Mouse (Mus musculus): ENCODE results near the gene Tas2r106. TPM values are rescaled to one million over a fixed set of nuclear protein-coding genes. Genes with fewer than 3 reads are reported as not detected.

Gene Tas2r106
- polyA plus RNA-seq (2012; rRNA removed), result not detected in 2 replicates
- not detected in 2 replicates for polyA plus RNA-seq (2014; fragmentation: Nextera tagmentation; extraction: Ambion mirVana)

- H3K4me2 ChIP-seq (replicated peaks; ENCODE audit: low read depth, low read length, severe bottlenecking), result no peak within 1 kb of the TSS
- WGBS, result 67% methylated on average over 3 of the region's 3 CpGs
- H3K4me3 ChIP-seq (replicated peaks; ENCODE audit: low read length), result no peak within 1 kb of the TSS
- 0 out of 2 replicates have a peak, but pooled peaks cover 5% of the 10 kb centered on the region for H3K9me3 ChIP-seq (ENCODE audit: control insufficient read depth, low read length)
- no peak within 1 kb of the TSS for H3K27ac ChIP-seq (replicated peaks; ENCODE audit: low read depth, low read length)
- no peaks in the 10 kb centered on the region for H3K4me1 ChIP-seq (ENCODE audit: control insufficient read depth, insufficient read depth, low read length)
- no peak for TF ChIP-seq POLR2A (IDR thresholded peaks at IDR 0.05; ENCODE audit: borderline replicate concordance, extremely low read depth, insufficient read depth, insufficient read length)
- no peaks in the 10 kb centered on the region for H3K36me3 ChIP-seq (ENCODE audit: control insufficient read depth, insufficient read depth, low read length)
- DNase-seq (ENCODE audit: low spot score) (no peak), ATAC-seq (ENCODE audit: low FRiP score, low read depth) (no peak)
- no peaks in the 10 kb centered on the region for H3K27me3 ChIP-seq (ENCODE audit: control insufficient read depth, insufficient read depth, low read length)
- no peak within 1 kb of the TSS for H3K9ac ChIP-seq (ENCODE audit: low read depth, low read length, severe bottlenecking)
These were observed at the start of gene Tas2r106 for GRCm38 (mm10) chr6:131678786-131679185. Gene Tas2r106, minus strand, starts transcription at chr6:131678886.

GRCm38 (mm10) chr6:131712803-131713202 lies 34.1 kb upstream of the Tas2r106 start:
- TF ChIP-seq POLR2A (IDR thresholded peaks at IDR 0.05; ENCODE audit: borderline replicate concordance, extremely low read depth, insufficient read depth, insufficient read length), result no peak
- H3K4me1 ChIP-seq (ENCODE audit: control insufficient read depth, insufficient read depth, low read length), result no peaks in the 10 kb centered on the region
- H3K9ac ChIP-seq (ENCODE audit: low read depth, low read length, severe bottlenecking), result no peak overlapping the region
- H3K4me3 ChIP-seq (replicated peaks; ENCODE audit: low read length), result no peak overlapping the region
- H3K4me2 ChIP-seq (replicated peaks; ENCODE audit: low read depth, low read length, severe bottlenecking), result no peak overlapping the region
- H3K27ac ChIP-seq (replicated peaks; ENCODE audit: low read depth, low read length), result no peak overlapping the region
- ATAC-seq (ENCODE audit: low FRiP score, low read depth) (no peak), DNase-seq (ENCODE audit: low spot score) (no peak)
- WGBS, result 47% methylated on average over 7 of the region's 7 CpGs
- peaks cover 8% of the 10 kb centered on the region; the same call in 1 of the 2 replicates for H3K9me3 ChIP-seq (ENCODE audit: control insufficient read depth, low read length)
- H3K27me3 ChIP-seq (ENCODE audit: control insufficient read depth, insufficient read depth, low read length), result no peaks in the 10 kb centered on the region
- no peaks in the 10 kb centered on the region for H3K36me3 ChIP-seq (ENCODE audit: control insufficient read depth, insufficient read depth, low read length)

GRCm38 (mm10) chr6:131689963-131690362 lies 11.3 kb upstream of the Tas2r106 start, which contains the start of gene Tas2r114:
Gene Tas2r114, minus strand, starts transcription at chr6:131690063.
- Histone ChIP-seq H3K4me3 (replicated peaks; ENCODE audit: low read length) (no peak within 1 kb of the TSS), H3K9me3 (ENCODE audit: control insufficient read depth, low read length) (peaks cover 8% of the 10 kb centered on the region; the same call in 1 of the 2 replicates), H3K27me3 (ENCODE audit: control insufficient read depth, insufficient read depth, low read length) (no peaks in the 10 kb centered on the region), H3K27ac (replicated peaks; ENCODE audit: low read depth, low read length) (no peak within 1 kb of the TSS), H3K36me3 (ENCODE audit: control insufficient read depth, insufficient read depth, low read length) (no peaks in the 10 kb centered on the region), H3K4me1 (ENCODE audit: control insufficient read depth, insufficient read depth, low read length) (no peaks in the 10 kb centered on the region), H3K4me2 (replicated peaks; ENCODE audit: low read depth, low read length, severe bottlenecking) (no peak within 1 kb of the TSS), H3K9ac (ENCODE audit: low read depth, low read length, severe bottlenecking) (no peak within 1 kb of the TSS)
- no peak for ATAC-seq (ENCODE audit: low FRiP score, low read depth)
- no peak for TF ChIP-seq POLR2A (IDR thresholded peaks at IDR 0.05; ENCODE audit: borderline replicate concordance, extremely low read depth, insufficient read depth, insufficient read length)
- DNase-seq (ENCODE audit: low spot score), result no peak

DNA sequence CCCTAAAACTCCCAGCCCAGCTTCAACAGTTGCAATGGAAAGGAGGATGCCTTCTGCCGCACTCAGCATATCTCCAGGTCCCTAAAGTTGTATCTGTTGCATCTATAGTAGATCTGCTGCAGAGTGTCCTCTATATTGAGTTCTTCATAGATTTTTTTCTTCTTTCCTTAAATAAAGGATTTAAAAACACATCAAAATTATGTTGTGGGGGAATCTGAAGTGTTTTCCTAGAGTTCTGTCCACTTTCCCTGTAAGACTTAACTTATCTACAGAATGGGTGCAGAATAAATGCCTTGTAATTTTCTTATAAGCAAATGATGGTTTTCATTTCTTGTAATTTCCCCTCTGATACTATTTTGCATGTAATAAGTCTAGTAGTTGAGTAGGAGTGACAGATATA lies 8.7 kb upstream of the Tas2r106 start, which contains the start of gene Tas2r105:
Gene Tas2r105, minus strand, starts transcription at position 101 of the 400 bp plus-strand sequence.
- no peaks in the 10 kb centered on the region for H3K27me3 ChIP-seq (ENCODE audit: control insufficient read depth, insufficient read depth, low read length)
- no peak within 1 kb of the TSS for H3K4me3 ChIP-seq (replicated peaks; ENCODE audit: low read length)
- no peaks in the 10 kb centered on the region for H3K4me1 ChIP-seq (ENCODE audit: control insufficient read depth, insufficient read depth, low read length)
- no peak within 1 kb of the TSS for H3K27ac ChIP-seq (replicated peaks; ENCODE audit: low read depth, low read length)
- DNase-seq (ENCODE audit: low spot score) (no peak), ATAC-seq (ENCODE audit: low FRiP score, low read depth) (no peak)
- H3K4me2 ChIP-seq (replicated peaks; ENCODE audit: low read depth, low read length, severe bottlenecking), result no peak within 1 kb of the TSS
- H3K9me3 ChIP-seq (ENCODE audit: control insufficient read depth, low read length), result peaks cover 8% of the 10 kb centered on the region; the same call in 1 of the 2 replicates
- WGBS, result 69% methylated on average over 1 of the region's 1 CpGs
- no peaks in the 10 kb centered on the region for H3K36me3 ChIP-seq (ENCODE audit: control insufficient read depth, insufficient read depth, low read length)
- no peak for TF ChIP-seq POLR2A (IDR thresholded peaks at IDR 0.05; ENCODE audit: borderline replicate concordance, extremely low read depth, insufficient read depth, insufficient read length)
- no peak within 1 kb of the TSS for H3K9ac ChIP-seq (ENCODE audit: low read depth, low read length, severe bottlenecking)

- no peak within 1 kb of the TSS for H3K4me2 ChIP-seq (replicated peaks; ENCODE audit: low read depth, low read length, severe bottlenecking)
- no peak within 1 kb of the TSS for H3K27ac ChIP-seq (replicated peaks; ENCODE audit: low read depth, low read length)
- H3K4me3 ChIP-seq (replicated peaks; ENCODE audit: low read length), result no peak within 1 kb of the TSS
- no peaks in the 10 kb centered on the region for H3K4me1 ChIP-seq (ENCODE audit: control insufficient read depth, insufficient read depth, low read length)
- H3K27me3 ChIP-seq (ENCODE audit: control insufficient read depth, insufficient read depth, low read length), result no peaks in the 10 kb centered on the region
- 80% methylated on average over 1 of the region's 1 CpGs for WGBS
- ATAC-seq (ENCODE audit: low FRiP score, low read depth) (no peak), DNase-seq (ENCODE audit: low spot score) (no peak)
- no peaks in the 10 kb centered on the region for H3K36me3 ChIP-seq (ENCODE audit: control insufficient read depth, insufficient read depth, low read length)
- TF ChIP-seq POLR2A (IDR thresholded peaks at IDR 0.05; ENCODE audit: borderline replicate concordance, extremely low read depth, insufficient read depth, insufficient read length), result no peak
- H3K9me3 ChIP-seq (ENCODE audit: control insufficient read depth, low read length), result peaks cover 8% of the 10 kb centered on the region; the same call in 1 of the 2 replicates
- no peak within 1 kb of the TSS for H3K9ac ChIP-seq (ENCODE audit: low read depth, low read length, severe bottlenecking)
These were observed 7.0 kb upstream of the Tas2r106 start, which contains the start of gene Tas2r104 for GRCm38 (mm10) chr6:131685644-131686043. Gene Tas2r104, minus strand, starts transcription at chr6:131685744.

Data from limb, embryonic 14.5 days (tissue).